Mouse (Mus musculus) bone marrow macrophage, adult 2 months (primary cell): ENCODE results near the gene Tex26. TPM values are rescaled to one million over a fixed set of nuclear protein-coding genes. Genes with fewer than 3 reads are reported as not detected.

ENCODE experiments used
- H3K27ac ChIP-seq: 2 replicates; pipeline ENCODE4 v1.5.1; 2012; ENCODE audit warnings: low read depth, low read length; ENCODE audit not compliant: insufficient read depth
- H3K4me1 ChIP-seq: 2 replicates; pipeline ENCODE4 v1.6.1; 2012; ENCODE audit warnings: low read length; ENCODE audit not compliant: control insufficient read depth, insufficient read depth
- H3K4me3 ChIP-seq: 2 replicates; pipeline ENCODE4 v1.5.1; 2012; ENCODE audit warnings: mild to moderate bottlenecking, low read length, moderate library complexity; ENCODE audit not compliant: insufficient read depth
- CTCF ChIP-seq: IDR thresholded peaks from 2 replicates; pipeline ENCODE4 v1.5.1; 2012; ENCODE audit warnings: low read depth, mild to moderate bottlenecking, low read length, moderate library complexity
- POLR2A ChIP-seq: IDR thresholded peaks from 2 replicates; pipeline ENCODE4 v1.6.1; 2012; ENCODE audit warnings: mild to moderate bottlenecking, low read depth, low read length, borderline replicate concordance
- polyA plus RNA-seq: library from polyadenylated mRNA; stranded (reverse); fragments of >200 nt; gene quantifications from 2 replicates; pipeline ENCODE4 v1.2.4, GENCODE M21; 2012; ENCODE audit not compliant: missing spikeins, insufficient read depth, insufficient read length

Tex26 gene
- polyA plus RNA-seq, 1 experiment: not detected

GRCm38 (mm10) chr5:149483321-149484052, 44.0 kb downstream of the Tex26 start:
- TF ChIP-seq CTCF (0 out of 2 replicates have a peak, but pooled peaks have one; percentile 10), POLR2A (no peak)
- Histone ChIP-seq H3K27ac (no peak overlapping the region), H3K4me3 (no peak overlapping the region), H3K4me1 (no peaks in the 10 kb centered on the region)

- Histone ChIP-seq H3K4me3 (no peak overlapping the region), H3K27ac (no peak overlapping the region), H3K4me1 (no peaks in the 10 kb centered on the region)
- TF ChIP-seq POLR2A (no peak), CTCF (no peak)
Observed at GRCm38 (mm10) chr5:149484270-149484669, 44.8 kb downstream of the Tex26 start.

DNA sequence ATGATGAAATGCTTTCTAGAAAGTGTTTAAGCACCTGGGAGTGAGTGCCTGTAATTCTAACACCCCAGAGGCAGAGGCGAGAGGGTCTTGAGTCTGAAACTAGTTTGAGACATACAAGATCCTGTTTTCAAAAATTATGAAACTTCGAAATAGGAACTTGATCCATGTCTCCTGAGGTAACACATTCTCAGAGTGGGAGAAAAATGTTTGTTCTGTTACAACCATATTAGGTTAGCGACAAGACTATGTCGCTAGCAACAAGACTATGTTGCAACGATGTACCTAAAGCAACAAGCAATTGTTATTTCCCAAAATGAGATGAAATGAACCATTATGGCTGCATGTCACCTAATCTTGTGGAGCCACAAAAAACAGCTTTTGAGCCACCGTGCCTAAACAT, 46.0 kb downstream of the Tex26 start:
- no peak overlapping the region for H3K4me3 ChIP-seq
- no peaks in the 10 kb centered on the region for H3K4me1 ChIP-seq
- H3K27ac ChIP-seq: no peak overlapping the region
- TF ChIP-seq CTCF: no peak

DNA sequence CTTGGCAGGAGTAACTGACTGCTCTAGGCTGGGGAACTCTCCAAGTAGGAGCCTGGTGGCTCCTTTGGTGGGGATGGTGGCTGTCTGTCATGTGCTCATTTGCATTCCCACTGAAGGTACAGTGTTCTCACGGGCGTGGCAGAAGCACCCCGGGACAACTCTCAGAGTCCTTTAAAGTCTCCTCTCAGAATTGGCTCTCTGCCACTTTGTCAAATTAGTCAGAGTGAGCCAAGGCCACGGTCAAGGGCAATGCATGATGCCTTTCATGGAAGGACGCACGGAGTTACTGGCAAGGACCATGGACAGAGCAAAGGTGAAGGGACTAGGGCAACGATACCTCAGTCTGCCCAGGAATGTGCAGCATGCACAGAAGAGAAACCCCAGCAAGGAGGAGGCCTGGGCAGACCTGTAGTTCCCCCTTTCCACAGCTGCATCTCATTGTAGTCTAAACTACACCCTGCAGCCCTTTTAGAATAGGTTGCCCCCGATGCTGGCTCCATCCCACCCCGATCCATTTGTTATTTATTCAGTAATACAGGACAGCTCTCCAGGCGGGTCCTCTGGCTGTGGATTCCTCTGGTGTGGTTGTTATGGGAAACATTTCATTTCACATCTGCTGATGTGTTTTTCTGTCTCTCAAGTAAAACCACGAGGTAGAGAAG, 49.0 kb downstream of the Tex26 start:
- Histone ChIP-seq H3K4me3 (no peak overlapping the region), H3K4me1 (no peaks in the 10 kb centered on the region), H3K27ac (no peak overlapping the region)
- TF ChIP-seq POLR2A (no peak), CTCF (no peak)

DNA sequence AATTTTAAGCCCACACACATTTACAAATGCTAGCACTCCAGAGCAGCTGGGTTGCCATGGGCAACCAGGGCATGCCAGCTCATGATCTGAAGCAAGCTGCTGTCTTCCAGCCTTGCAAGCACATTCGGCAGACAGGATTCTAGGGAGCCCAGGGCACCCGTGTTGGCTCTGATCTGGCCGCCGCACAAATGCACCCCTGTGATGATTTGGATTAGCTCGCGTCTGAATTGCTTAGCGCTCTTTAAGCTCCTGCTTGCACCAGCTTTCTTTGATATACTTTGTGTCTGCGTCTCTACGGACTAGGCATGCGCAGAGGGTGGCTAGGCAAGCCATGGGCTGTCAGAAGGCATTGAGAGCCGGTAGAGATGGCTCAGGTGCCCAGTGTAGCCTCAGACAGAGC, 49.7 kb downstream of the Tex26 start:
- Histone ChIP-seq H3K4me1 (no peaks in the 10 kb centered on the region), H3K4me3 (no peak overlapping the region), H3K27ac (no peak overlapping the region)
- no peak for TF ChIP-seq CTCF
- no peak for TF ChIP-seq POLR2A

DNA sequence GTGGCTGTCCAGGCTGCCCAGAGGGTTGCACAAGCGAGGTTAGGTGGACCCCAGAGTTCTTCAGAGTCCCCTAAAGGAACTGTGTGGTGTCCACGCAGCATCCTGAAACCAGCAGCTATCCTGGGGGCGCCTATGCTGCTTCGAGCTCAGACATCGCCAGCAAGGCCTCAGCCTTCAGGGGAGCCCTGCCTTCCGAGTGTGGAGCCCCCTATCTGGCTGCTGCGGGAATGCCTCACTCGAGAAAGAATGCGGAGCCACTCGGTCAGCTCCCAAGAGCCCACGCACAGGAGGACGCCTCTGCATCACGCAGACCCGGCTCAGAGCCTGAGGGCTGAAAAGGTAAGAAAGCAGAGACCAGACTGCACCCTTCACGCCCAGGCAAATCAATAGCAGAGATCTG, 50.8 kb downstream of the Tex26 start:
- Histone ChIP-seq H3K4me1 (no peaks in the 10 kb centered on the region), H3K4me3 (no peak overlapping the region), H3K27ac (no peak overlapping the region)
- TF ChIP-seq CTCF (no peak), POLR2A (no peak)

- H3K27ac ChIP-seq: no peak overlapping the region
- no peaks in the 10 kb centered on the region for H3K4me1 ChIP-seq
- no peak for TF ChIP-seq POLR2A
- TF ChIP-seq CTCF: no peak
- H3K4me3 ChIP-seq: no peak overlapping the region
Observed at GRCm38 (mm10) chr5:149495655-149496054, 56.2 kb downstream of the Tex26 start.

DNA sequence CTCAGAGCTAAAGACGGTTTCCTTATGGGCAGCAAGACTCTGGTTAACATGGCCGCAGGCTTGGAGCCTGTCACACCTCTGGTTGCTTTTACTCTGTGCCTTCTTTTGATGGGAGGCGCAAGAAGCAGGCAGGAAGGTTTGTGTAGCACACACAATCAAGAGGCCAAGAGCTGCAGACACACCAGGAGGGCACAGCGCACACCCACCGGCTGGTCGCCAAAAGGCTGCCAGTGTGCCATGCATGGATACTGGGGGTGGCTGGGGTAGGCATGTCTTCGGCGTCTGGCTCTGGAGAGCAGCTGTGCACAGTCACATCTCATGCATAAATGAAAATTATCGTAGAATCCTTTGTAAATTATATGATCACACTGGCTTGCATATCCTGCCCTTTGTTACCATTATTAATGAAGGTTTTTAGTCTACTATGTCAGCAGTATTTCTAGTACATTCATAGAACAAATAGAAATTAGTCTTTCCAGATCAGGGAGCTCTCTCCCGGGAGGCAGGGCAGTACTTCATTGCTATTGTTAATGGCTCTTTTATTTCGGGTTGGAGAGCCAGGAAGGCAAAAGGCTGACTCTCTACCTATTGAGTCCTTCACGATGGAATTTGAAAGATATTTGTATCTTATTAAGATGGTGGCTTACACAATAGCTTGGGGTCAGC, 57.1 kb downstream of the Tex26 start:
- no peak overlapping the region for H3K27ac ChIP-seq
- no peaks in the 10 kb centered on the region for H3K4me1 ChIP-seq
- TF ChIP-seq CTCF: no peak
- TF ChIP-seq POLR2A: no peak
- H3K4me3 ChIP-seq: no peak overlapping the region

DNA sequence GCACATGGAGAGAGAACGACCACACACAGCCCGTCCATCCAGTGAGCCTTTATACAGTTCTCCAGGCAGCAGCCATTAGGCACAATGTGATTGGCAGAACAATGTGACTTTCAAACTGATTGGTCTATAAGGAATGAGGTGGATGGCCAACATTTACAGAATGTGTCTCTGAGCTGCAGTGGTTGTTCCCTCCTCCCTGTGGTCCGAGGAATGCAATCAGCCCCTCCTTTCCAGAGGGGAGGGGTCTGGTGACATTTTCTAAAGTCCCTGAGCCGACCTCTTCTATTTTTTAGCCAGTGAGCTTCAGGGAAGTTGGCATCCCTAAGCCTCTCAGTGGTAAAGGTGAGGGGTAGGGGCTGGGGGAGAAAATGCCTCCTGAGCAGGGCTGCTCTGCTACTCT, 60.5 kb downstream of the Tex26 start:
- no peak overlapping the region for H3K4me3 ChIP-seq
- H3K4me1 ChIP-seq: no peaks in the 10 kb centered on the region
- no peak for TF ChIP-seq CTCF
- H3K27ac ChIP-seq: no peak overlapping the region

DNA sequence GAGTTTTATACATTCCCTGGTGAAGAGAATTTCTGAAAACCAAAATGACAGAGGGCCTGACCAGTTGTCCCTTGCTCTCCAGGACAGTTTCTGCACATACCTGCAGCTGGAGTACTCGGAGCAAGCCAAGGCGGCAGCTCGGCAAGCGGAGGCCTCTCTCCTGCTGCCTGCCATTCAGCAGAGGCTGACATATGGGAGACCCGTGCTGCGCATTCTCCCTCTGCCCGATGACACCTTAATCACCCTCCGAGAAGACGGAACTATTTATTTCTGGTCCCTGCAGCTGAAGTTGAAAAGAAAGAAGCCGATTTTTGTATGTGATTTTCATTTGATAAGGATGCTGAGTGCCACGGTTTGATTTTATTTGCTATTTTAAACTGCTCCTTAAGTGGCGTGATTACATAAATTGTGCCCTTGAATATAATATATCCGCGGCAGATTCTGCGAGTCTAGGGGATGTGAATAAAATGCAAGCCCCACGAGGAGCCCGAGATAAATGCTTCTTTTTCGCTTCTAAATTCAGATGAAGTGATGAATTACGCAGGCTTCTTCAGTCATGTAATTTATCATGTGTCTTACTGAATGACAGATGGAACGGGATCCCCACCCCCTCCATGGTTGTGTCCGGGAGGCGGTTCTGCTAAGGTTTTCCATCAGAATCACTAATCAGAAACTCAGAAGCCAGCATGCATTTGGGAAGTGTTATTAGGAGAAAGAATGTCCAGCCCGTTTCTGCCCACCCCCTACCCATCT, 64.1 kb downstream of the Tex26 start:
- Histone ChIP-seq H3K4me3 (no peak overlapping the region), H3K27ac (no peak overlapping the region), H3K4me1 (peaks cover 4% of the 10 kb centered on the region)
- TF ChIP-seq POLR2A (no peak), CTCF (no peak)
